Comparison of ENCODE assay signal across 14 mouse cellular contexts in the genomic region with DNA sequence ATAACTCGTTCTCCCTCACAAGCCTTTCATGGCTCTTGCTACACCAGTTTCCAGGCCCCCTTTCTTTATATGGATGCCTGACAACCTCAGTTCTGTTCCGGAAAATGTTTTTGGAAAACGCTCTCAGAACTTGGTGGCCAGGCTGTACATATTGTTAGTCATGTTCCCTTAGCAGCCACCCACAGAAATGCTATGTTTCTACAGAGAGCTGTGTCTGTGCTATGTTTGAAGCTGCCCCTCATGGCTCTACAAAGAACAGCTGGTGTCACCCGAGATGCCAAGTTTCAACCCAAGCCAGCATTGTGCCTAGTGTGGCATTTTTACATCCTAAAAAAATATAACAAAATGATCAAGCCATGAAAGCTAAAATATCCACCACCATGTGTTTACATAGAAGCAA.
DNase-seq lines count a peak whose midpoint lies in the region; TF ChIP-seq lines count a peak whose summit lies in the region.
"Had no signal": no experiment of that assay in that cellular context is flagged by ENCODE, and none has a peak within 500 bp of the region (broad histone marks: within the 10 kb centered on the region; RNA-seq: fewer than 3 reads in every experiment).

No protein-coding gene starts in this region.

- peak overlapping the region; percentile 87 for H3K27ac ChIP-seq in layer of hippocampus, adult 2 months
- peak overlapping the region; percentile 40; the same call in 1 of the 2 replicates for H3K27ac ChIP-seq in left cerebral cortex, adult 2 months
- H3K27ac ChIP-seq: macrophage; neural tube, embryonic 12.5 days had no signal

- H3K4me3 ChIP-seq in layer of hippocampus, adult 2 months: no peak overlapping the region
- no peak overlapping the region for H3K4me3 ChIP-seq in left cerebral cortex, adult 2 months
- H3K4me3 ChIP-seq: heart, embryonic 12.5 days; neural tube, embryonic 12.5 days had no signal

- intact Hi-C loops in left cerebral cortex, adult 2 months (cut with DNase I): loop anchor here (1.0 to 5.0 kb wide), 4 partner anchors 30 to 176 kb away; partner anchors contain the start of gene Sphkap

- DNase-seq in frontal cortex, postnatal 10 days (ENCODE audit: low spot score in 2 of 2): peak; percentile 14 to 37
- DNase-seq in layer of hippocampus, adult 2 months (ENCODE audit: low spot score in 2 of 2): peak; percentile 70 to 87
- DNase-seq in left cerebral cortex, adult 2 months (ENCODE audit: extremely low spot score in 1 of 2, low spot score in 2 of 2): peak; percentile 11 to 44
- DNase-seq in right cerebral cortex, postnatal 14 days: peak; percentile 11
- DNase-seq in spleen, adult 18-20 months: no peak
- no peak for DNase-seq in lung, postnatal 25 days (ENCODE audit: low spot score)
- DNase-seq in spleen, postnatal 10 days (ENCODE audit: low spot score in 2 of 2): no peak
- DNase-seq: cerebellum, adult 2 months; kidney, postnatal 10 days; lung, adult 18-20 months; midbrain, embryonic 14.5 days had no signal

- no peak for TF ChIP-seq CTCF in layer of hippocampus, adult 2 months (conservative IDR thresholded peaks at IDR 0.05)
- TF ChIP-seq CTCF in left cerebral cortex, adult 2 months (IDR thresholded peaks at IDR 0.05): no peak; the same call in none of the 2 replicates

Comparison
In these comparisons a context has a peak if more than half of its experiments do, and no peak if none do; other contexts are left out.
1. DNase-seq: peak in frontal cortex, postnatal 10 days (2 of 2), layer of hippocampus, adult 2 months (2 of 2), left cerebral cortex, adult 2 months (2 of 2) and right cerebral cortex, postnatal 14 days (single experiment); none in spleen, adult 18-20 months (0 of 2), lung, postnatal 25 days (single experiment) and spleen, postnatal 10 days (0 of 2).